Mouse (Mus musculus) limb, embryonic 15.5 days (tissue): ENCODE data around the gene Trim59. TPM values are rescaled to one million over a fixed set of nuclear protein-coding genes. Genes with fewer than 3 reads are reported as not detected.

Experiments
- ATAC-seq: fragments of 200-750 bp; cut with Nextera tagmentation; 2 replicates; pipeline ENCODE4 v1.8.0; 2017; ENCODE audit warnings: low read depth, moderate TSS enrichment; ENCODE audit not compliant: insufficient number of reproducible peaks, low FRiP score, low TSS enrichment
- H3K27ac ChIP-seq: fragments of 300-500 bp; sonication (generic); 2 replicates; pipeline ENCODE4 v1.5.1; 2015; ENCODE audit warnings: moderate library complexity, mild to moderate bottlenecking, inconsistent platforms
- H3K27me3 ChIP-seq: fragments of 300-500 bp; sonication (generic); 2 replicates; pipeline ENCODE4 v1.6.1; 2015; ENCODE audit warnings: inconsistent platforms
- H3K36me3 ChIP-seq: fragments of 300-500 bp; sonication (generic); 2 replicates; pipeline ENCODE4 v1.6.1; 2015; ENCODE audit warnings: inconsistent platforms
- H3K4me1 ChIP-seq: fragments of 300-500 bp; sonication (generic); 2 replicates; pipeline ENCODE4 v1.6.1; 2015; ENCODE audit warnings: inconsistent platforms
- H3K4me2 ChIP-seq: fragments of 300-500 bp; sonication (generic); 2 replicates; pipeline ENCODE4 v1.6.1; 2015; ENCODE audit warnings: mild to moderate bottlenecking, inconsistent platforms
- H3K4me3 ChIP-seq: fragments of 300-500 bp; sonication (generic); 2 replicates; pipeline ENCODE4 v1.5.1; 2015; ENCODE audit warnings: mild to moderate bottlenecking, inconsistent platforms
- H3K9ac ChIP-seq: fragments of 300-500 bp; sonication (generic); 2 replicates; pipeline ENCODE4 v1.6.1; 2015; ENCODE audit warnings: inconsistent platforms
- H3K9me3 ChIP-seq: fragments of 300-500 bp; sonication (generic); 2 replicates; pipeline ENCODE4 v1.6.1; 2016; ENCODE audit warnings: inconsistent platforms
- WGBS: fragments of 180-500 bp; shearing (Covaris S2); methylation state at CpG from one replicate; pipeline ENCODE4 v1.1.7; 2015; 5-methylcytosine and 5-hydroxymethylcytosine counted together
- microRNA counts: library from miRNA; unstranded; fragments of <30 nt; microRNA quantifications from one replicate; lab custom pipeline; 2016
- microRNA-seq: library from miRNA; unstranded; fragments of <30 nt; microRNA quantifications from one replicate; pipeline ENCODE4, GENCODE M21; 2016
- polyA plus RNA-seq: library from polyadenylated mRNA; unstranded; fragments of >200 nt; fragmentation: Nextera tagmentation; extraction: Ambion mirVana; gene quantifications from 2 replicates; pipeline ENCODE4 v1.2.1, GENCODE M21; 2015

Trim59 gene
- polyA plus RNA-seq, 1 experiment from 2014 or later, result 79.4 TPM

DNA sequence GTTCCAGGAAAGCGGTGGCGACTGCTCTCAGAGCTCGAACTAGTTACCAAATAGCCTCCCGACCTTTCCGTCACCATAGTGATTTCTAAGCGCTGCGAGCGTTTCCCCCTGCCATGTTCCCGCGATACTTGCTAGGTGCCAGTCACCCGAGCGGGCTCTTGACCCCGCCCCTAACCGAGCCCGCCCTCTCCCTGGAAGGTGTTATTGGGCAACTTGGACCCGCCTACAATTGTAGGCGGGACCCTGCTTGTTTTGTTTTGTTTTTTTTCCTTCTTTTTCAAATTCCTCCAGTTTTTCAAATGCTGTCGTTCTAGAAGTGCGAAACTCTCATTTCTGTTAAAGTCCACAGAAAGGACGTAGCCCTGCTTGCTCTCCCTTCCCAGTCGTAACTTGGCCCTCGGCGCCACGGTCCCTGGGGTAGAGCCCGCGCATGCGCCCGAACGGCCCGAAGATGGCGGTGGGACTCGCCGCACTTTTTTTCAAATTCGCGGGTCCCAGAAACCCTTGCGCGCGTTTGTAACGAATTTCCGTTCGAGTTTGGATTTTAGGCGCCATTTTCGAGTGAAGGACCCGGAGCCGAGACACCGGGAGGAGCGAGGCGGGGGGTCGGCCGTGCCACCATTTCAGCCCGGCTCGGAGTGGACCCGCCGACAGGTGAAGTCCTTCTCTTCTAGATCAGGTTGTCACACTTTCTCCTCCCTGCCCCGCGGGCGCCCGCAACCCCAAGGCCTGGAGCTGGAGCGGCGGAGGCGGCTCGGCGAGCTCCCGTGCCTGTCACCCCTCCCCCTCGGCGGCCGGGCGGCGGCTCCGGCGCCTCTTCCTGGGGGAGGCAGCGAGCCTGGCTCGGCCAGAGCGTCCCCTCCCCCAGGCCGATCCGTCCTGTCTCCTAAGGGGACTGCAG is 39.9 kb downstream of the Trim59 start, which contains the start of the genes Ift80 and Smc4:
Ift80 (minus strand) TSS at position 134 of the 901 bp plus-strand sequence.
Smc4 (plus strand) TSS at position 302 of the 901 bp plus-strand sequence.
- Histone ChIP-seq H3K4me1 (peaks cover 11% of the 10 kb centered on the region), H3K9ac (peak within 1 kb of the TSS; percentile 84), H3K4me2 (peak within 1 kb of the TSS; percentile 81), H3K27ac (peak within 1 kb of the TSS; percentile 90), H3K36me3 (0 out of 2 replicates have a peak, but pooled peaks cover 2% of the 10 kb centered on the region), H3K4me3 (peak within 1 kb of the TSS; percentile 93), H3K9me3 (no peaks in the 10 kb centered on the region), H3K27me3 (no peaks in the 10 kb centered on the region)
- under 1% methylated on average over 68 of the region's 76 CpGs for WGBS
- ATAC-seq, result peak; percentile 97

GRCm38 (mm10) chr3:69004055-69004436 is 40.5 kb downstream of the Trim59 start:
- no peaks in the 10 kb centered on the region for H3K27me3 ChIP-seq
- peak overlapping the region; percentile 37 for H3K9ac ChIP-seq
- H3K9me3 ChIP-seq, result no peaks in the 10 kb centered on the region
- peak overlapping the region; percentile 52 for H3K4me2 ChIP-seq
- whole genome bisulfite sequencing, result 1% methylated on average over 7 of the region's 7 CpGs
- no peaks in the 10 kb centered on the region for H3K36me3 ChIP-seq
- H3K4me3 ChIP-seq, result peak overlapping the region; percentile 93
- ATAC-seq, result peak; percentile 9; the same call in 1 of the 2 replicates
- peak overlapping the region; percentile 76 for H3K27ac ChIP-seq
- peaks cover 11% of the 10 kb centered on the region for H3K4me1 ChIP-seq

DNA sequence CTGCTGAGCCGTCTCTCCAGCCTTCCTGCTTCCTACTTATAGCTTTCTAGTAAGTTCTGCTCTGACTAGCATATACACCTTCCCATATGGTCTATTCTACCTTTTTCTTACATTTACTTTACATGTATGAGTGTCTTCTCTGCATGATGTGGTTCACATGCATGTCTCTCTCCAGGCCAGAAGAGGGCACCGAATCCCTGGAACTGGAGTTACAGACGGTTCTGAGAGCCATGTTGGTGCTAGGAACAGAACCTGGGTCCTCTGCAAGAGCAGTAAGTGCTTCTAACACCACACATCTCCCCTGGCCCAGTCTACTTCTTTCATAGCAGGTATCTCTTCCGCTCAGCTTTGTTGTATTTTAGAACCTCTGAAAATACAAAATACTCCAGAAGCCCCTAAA is 41.8 kb downstream of the Trim59 start:
- H3K9ac ChIP-seq, result no peak overlapping the region
- no peak for ATAC-seq
- no peaks in the 10 kb centered on the region for H3K36me3 ChIP-seq
- H3K9me3 ChIP-seq, result no peaks in the 10 kb centered on the region
- H3K4me2 ChIP-seq, result no peak overlapping the region
- WGBS, result 87% methylated on average over 4 of the region's 4 CpGs
- no peaks in the 10 kb centered on the region for H3K27me3 ChIP-seq
- H3K27ac ChIP-seq, result no peak overlapping the region
- H3K4me3 ChIP-seq, result no peak overlapping the region
- peaks cover 11% of the 10 kb centered on the region for H3K4me1 ChIP-seq

DNA sequence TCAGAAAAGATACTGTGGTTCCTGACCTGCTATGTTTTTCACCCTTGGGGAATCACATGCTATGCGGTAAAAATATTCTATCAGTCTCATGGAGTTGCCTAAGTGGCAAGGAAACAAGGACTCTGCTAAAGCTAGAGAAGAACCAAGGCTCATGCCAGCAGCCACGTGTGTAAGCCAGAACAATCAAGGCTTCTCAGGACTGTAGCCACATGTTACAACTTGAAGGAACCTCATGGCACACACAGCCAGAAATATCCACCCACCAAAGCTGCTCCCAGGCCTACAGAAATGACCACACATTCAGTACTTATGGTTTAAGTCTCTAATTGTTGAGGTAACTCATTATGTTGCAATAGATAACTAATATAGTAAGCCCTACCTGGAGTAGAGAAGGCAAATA is 58.0 kb downstream of the Trim59 start:
- Histone ChIP-seq H3K4me1 (no peaks in the 10 kb centered on the region), H3K27me3 (no peaks in the 10 kb centered on the region), H3K9me3 (no peaks in the 10 kb centered on the region), H3K36me3 (peaks cover 25% of the 10 kb centered on the region), H3K4me3 (no peak overlapping the region), H3K27ac (no peak overlapping the region), H3K9ac (no peak overlapping the region), H3K4me2 (no peak overlapping the region)
- WGBS, result 91% methylated on average over 2 of the region's 2 CpGs
- ATAC-seq, result no peak

MicroRNAs within 50 kb of the gene (microRNA counts, 519-probe panel; counts per million panel counts)
- 4,003 counts per million, percentile 92 among the panel's probes with 10 or more counts for microRNA mmu-miR-15b (lab: Ali Mortazavi, UCI)

Small RNAs within 50 kb of the gene (microRNA-seq; reads per million reads assigned to microRNA genes)
- gene Mir15b (736 reads per million, percentile 72 among the genes with 10 or more reads in this experiment), gene Mir16-2 (424 reads per million, percentile 66 among the genes with 10 or more reads in this experiment)

Other genes starting within 250 kb of the Trim59 start
- 0.63 TPM in 2 replicates for gene 1110032F04Rik, start 175.2 kb downstream of the Trim59 start, polyA plus RNA-seq
- 14.8 and 16.7 TPM in 2 replicates for gene Ift80, start 40.2 kb downstream of the Trim59 start, polyA plus RNA-seq
- 141 and 143 TPM in 2 replicates for gene Smc4, start 40.0 kb downstream of the Trim59 start, polyA plus RNA-seq
- gene Kpna4, start 82.4 kb upstream of the Trim59 start, polyA plus RNA-seq, result 27.5 and 32.3 TPM in 2 replicates
- not detected in 2 replicates for gene Arl14, start 177.7 kb upstream of the Trim59 start, polyA plus RNA-seq